Mouse (Mus musculus) right cerebral cortex, postnatal 4 days (tissue): Measurements from ENCODE around the gene Sema7a.

ENCODE experiments used
- DNase-seq: peaks from one replicate; pipeline ENCODE4 v3.0.0-alpha.2; 2022

The Sema7a gene

DNA sequence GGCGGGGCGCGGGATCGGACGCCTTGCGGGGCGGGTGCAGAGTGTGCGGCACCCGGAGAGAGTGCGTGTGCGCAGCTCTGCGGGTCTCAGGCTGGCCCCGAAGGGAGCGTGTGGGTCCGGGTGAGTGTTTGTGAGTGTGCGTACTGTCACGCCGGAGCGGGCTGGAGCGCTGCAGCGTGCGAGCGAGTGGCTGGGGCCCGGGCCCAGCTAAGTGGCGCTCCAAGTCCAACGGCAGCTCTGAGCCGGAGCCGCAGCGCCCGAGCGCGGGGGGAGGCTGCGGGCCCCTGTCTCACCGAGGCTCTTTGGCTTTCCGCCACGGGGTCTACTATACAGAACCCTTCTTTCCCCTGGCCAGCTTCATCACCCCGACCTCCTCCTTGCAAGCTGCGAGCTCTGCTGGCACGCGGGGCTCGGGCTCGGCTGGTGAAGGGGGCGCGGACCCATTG is 460 bp downstream of the Sema7a start:
- peak; percentile 68 for DNase-seq

DNA sequence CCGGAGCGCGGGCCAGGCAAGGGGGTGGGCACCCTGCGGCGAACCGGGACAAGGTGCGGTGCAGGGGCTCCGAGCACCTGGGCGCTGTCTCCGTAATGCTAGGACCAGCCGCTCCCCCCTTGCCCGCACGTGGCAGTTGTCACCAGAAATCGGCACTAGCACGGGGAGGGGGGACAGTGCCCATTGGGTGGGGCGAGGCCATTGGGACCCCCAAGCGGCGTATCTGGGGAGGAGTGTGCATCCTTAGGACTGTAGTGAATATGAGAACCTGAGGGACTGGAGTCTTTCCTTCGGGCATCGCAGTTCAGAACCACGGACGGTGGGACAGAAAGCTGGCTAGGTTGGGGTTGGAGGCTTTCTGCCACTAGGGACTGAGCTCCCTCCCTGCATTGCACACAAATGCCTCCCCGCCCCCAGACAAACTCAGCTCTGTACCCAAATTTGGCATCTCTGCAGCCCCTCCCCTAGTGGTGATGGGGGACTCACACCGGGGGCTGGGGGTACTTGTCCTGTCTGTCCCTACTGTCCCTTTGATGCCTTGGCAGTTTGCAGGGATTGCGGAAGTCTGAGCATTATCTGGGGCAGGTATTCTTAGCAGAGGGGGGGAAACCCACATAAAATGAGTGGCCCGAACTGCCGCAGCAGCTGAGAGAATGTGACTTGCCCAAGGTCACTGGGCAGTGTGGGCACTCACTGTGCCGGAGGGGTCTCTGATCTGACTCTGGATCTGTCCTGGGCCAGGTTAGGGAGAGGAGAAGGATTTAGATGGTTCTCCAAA is 1.1 kb downstream of the Sema7a start:
- DNase-seq: peak; percentile 38

DNA sequence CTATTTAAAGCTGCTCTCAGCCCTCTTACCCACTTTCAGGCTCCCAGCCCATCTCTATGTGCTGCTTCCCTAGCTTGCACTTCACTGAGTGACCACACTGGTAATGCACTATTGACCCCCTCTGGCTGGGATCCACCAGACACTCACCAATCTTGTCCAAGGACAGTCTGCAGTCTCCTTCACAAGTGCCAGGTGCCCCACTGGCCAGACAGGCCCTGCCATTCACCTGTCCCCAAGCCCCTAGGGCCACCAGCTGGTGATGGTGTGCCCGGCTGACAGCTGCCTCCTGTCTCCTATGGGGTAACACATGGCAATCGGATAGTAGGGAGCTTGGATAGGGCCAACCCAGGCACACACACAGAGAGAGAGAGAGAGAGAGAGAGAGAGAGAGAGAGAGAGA is 2.1 kb downstream of the Sema7a start:
- DNase-seq: no peak

DNA sequence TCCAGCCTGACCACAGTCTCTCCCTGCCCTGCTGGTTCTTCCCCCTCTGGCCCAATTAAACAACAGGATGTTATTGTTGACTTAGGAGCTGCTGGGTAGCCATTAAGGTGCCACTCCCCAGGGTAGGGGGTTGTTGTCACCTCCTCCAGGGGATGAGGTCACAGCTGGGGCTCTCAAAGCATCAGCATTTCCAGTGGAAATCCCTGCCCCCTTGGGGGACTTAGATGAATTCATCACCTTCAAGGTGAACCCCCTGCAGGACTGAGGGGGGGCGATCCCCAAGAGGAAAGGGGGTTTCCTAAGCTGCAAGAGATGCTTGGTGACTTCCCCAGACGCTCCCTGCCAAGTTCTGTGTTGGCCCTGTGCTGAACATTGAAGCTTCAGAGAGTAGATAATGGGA is 3.2 kb downstream of the Sema7a start:
- DNase-seq: no peak

DNA sequence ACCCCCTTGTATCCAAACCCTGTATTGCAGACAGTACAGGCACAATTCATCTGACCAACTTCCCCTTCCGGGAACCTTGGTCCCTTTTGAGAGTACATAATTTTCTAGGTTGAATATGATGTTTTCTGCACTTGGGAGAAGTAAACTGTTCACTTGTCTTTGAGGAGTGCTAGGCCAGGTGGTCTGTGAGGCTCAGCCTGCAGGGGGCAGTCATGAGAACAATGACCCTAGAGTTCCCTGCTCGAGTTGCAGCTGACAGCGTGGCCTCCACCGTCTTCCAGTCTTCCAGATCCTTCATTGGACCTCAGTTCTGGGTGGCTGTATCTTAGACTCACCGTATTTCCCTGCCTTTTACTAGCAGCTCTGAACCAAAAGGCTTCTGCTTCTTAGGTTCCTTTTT is 4.7 kb downstream of the Sema7a start:
- DNase-seq: peak; percentile 68

DNA sequence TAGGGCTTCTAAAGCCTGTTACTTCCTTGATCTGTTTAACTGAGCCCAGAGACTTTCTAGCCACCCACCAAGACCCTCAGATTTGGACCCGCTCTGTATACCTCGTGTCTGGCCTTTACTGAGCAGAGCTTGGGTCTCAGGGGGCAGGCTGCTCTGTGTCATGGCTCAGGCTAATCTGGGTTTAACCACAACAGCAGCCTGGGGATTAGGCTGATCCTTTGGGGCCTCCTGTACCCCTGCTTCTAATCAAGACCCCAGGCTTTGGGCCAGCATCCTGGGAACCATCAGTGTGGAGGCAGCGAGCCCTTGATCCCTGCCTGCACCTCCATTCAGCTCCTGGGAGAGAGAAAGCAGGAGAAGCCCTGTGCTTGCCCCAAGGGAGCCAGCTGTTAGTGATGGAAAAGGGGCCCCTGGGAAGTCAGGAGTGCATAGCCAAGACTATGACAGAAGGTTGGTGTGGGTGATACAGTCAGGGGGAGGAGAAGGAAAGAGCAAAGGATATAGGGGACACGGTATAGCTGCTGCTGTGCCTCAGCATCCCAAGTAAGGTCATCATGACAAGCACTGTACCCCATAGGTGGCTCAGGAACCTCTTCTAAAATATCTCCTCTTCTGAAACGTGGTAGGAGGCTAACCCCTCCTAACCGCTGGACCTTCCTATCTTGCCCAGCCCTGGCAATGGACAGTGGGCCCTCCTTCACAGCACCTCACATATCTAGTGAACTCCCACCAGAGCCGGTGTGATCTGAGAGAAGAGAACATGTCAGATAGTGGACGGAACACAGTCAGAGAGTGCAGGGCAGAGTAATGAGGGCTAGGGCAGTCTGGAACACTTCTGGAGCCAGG is 6.1 kb downstream of the Sema7a start:
- no peak for DNase-seq

DNA sequence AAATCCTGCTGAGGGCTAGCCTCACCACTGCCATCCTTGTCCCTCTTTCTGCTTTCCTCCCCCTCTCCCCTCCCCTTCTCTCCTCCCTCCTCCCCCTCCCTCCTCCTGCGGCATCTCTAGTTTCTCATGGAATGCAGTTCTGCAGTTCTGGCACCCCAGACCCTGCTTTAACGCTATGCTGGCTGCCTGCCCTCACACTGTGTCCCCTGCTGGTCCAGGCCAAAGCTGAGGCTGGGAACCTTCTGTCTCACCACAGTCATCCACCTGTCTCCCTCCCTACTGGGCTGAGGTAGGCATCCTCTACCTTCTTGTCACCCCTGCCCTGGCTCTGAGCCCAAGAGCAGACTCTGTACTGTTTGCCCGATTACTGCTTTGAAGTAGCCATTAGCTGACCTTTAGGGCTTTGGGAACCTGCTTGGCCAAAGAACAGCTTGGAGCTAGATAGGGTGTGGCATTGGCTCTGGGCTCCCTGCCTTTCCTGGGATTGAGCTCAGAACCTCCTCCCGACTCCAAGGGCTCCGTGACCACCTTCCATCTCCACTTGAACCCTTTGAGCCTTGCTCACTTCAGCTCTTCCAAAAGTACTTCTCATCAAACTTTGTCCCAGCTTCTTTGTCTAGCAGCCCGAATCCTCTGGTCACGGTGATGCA is 7.6 kb downstream of the Sema7a start:
- DNase-seq: no peak

DNA sequence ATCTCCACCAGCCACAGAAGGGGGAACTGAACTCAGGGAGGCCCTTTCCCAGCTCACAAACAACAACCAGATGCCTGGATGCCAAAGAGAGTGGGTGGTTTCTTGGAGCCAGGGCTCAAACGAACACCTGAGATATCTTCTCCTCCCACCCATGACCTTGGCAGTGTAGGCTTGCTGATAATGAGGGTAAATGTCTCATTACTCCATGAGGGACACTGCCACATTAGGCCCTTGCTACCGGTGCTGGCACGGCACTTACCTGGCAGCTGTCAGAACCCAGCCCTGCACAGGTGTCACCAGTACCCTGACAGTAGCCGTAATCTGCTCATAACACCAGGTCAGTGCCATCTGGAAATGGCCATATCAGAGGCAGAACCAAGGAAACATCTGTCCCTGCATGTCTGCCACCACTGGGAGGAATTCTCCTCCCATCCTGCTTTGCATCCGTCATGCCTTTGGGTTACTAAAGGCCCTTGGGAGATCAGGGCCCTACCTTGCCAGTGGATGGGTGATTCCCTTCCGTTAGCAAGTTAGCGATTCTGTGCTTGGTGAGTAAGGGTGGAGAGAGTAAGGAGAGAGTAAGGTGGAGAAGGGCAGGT is 8.5 kb downstream of the Sema7a start:
- no peak for DNase-seq

DNA sequence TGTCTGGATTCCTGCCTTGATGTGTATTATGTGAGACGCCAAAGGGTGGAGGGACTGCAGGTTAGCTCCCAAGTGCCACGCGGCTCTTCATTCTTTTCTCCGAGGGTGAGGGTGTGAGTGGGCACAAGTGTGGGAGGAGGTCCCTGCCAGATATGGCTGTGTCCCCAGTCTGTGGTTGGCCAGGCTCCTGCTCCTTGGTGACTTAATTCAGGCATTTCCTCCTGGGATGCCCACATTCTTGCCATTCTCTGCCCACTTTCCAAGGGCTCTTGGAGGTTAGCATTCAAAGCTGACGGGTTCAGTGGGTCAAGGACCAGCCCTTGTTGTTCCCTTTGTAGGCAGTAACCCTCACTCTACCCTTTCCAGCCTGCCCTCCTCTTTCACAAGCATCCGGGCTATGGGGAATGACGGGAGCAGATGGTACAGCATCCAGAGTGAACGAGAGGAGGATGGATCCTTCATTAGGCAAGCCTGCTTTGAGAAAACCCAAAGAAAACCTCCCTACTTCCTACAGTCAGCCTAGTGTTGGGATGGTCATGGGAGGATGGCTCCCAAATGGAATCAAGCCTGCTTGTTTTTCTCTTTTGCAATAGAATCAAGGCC is 9.3 kb downstream of the Sema7a start:
- DNase-seq: no peak

DNA sequence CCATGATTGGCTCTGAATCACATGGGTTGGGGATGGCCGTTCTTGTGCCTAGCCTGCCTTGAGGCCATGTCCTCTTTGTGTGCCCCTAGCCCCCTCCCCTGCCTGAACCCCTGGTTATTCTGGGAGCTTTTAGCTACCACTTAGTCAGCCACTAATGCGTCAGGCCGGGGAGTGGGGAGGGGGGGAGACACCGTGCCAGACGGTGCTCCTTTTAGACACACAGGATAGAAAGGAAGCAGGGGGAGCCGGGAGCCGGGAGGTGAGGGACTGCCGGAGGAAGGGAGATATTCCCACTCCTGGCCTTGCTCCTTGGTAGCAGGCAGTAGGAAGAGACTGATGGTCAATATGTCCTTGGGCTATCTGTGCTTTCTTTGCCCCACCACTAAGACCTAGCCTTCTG is 10.0 kb downstream of the Sema7a start:
- DNase-seq: no peak

DNA sequence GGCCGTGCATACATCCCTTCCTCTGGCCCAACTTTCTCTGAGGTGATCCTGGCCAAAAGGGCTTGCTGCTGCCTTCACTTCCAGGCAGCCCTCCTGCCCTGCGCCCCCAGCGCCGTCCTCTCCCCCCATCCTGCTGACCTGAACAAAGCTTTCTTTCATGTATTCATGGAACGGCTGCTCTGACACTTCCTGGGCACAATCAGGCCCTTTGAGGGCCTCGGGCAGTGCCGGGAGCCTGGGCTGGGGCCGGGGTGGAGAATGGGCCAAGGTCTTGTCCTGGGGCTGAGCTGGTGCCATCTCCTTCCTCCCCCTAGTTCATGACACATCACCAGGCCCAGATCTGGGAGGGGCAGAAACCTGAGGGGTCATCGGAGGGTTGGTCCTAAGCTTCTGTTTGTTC is 10.6 kb downstream of the Sema7a start:
- DNase-seq: no peak

DNA sequence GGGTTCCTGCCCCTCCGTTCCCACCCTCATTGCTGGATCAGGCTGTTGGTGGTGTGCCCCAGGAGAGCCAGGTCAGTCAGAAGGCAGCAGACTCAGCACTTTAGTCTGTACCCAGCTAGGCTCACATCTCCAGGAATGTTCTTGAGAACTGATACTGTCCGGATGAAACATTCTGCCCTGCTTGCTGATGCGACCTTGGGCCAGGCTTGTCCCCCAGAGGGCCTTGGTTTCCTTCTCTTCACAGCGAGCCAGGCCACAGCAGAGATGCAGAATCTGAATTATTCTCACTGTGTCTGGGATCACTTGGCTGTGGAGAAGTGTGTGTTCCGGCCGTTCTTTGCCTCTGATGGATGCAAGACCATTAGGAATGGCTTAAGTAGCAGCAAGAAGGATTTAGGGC is 12.1 kb downstream of the Sema7a start:
- DNase-seq: no peak

DNA sequence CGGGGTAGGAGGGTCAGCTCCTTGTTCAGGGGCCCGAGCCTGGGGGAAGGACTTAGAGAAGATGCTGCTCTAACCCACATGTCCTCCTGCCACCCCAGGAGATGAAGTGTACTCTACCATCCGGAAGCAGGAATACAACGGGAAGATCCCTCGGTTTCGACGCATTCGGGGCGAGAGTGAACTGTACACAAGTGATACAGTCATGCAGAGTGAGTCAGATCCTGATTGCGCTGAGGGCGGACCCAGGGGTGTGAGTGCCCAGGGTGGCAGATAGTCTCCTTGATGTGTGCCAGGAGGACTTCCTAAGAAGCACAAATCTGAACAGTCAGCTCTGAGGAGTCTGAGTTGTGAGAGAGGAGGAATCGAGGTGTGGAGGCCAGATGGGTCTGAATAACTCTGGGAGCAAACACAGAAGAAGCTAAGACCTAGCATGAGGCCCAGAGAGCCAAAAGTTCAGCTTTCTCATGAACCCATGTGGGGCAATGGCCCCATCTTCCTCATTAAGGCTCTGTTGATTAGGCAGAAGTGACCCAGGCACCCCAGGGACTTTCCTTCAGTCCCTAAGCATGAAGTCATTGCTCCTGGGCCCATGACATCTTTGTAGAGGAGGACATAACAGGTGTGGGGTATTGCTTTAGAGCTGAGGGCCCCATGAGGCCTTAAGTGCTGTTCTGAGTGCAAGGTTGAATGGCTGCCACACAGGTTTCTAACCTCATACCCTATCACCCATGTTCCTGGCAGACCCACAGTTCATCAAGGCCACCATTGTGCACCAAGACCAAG is 15.2 kb downstream of the Sema7a start:
- no peak for DNase-seq

DNA sequence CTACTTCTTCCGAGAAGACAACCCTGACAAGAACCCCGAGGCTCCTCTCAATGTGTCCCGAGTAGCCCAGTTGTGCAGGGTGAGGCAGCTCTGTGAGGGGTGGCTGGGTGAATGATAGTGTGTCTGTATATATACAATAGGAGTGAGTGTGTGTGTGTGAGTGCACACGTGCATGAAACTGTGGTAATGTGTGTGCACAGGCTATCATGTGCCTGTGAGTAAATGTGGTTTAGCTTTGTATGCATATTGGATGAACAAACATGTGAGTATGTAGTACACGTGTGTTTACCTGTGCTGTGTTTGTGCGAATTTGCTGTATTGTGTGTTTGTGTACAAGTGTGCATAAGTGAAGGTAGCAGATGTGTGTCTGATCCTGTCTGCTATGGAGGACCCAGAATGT is 15.9 kb downstream of the Sema7a start:
- no peak for DNase-seq

DNA sequence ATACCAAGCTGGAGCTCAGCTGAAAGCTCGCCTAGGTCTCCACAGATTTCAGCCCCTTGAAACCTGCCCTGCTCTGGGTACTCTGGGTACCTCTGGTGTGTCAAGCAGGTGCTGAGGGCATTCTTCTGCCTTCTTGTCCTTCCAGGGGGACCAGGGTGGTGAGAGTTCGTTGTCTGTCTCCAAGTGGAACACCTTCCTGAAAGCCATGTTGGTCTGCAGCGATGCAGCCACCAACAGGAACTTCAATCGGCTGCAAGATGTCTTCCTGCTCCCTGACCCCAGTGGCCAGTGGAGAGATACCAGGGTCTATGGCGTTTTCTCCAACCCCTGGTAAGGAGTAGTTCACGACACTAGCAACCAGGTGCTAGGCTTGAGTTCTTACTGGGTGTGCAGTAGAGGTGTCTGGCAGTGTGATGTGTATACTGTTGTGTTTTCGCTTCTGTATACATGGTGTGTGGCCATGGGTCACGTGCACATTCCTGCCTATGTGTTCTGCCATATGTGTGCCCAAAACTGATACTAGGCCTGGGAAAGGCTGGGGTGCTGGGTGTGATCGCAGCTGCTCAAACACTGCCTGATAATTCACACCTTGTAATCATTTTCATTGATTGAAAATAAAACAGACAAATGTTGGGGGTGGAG is 16.4 kb downstream of the Sema7a start:
- DNase-seq: no peak

DNA sequence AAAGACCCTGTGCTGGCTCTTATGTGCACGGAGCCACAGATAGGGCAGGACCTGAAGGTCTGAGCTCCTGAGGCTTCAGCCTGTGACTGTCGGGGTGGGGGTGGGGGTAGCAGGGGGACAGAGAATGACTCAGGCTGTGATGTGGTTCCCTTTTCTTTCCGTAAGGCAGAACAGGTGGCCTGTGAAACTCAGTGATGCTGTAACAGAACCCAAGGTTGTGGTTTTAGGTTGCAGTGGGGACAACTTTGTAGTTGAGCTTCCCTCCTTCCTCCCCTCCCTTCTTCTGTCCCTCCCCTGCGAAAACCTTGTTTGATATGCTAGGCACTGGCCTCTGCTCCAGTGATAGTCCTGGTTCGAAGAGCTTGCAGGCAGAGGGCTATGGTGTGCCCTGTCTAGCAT is 16.9 kb downstream of the Sema7a start:
- DNase-seq: no peak

DNA sequence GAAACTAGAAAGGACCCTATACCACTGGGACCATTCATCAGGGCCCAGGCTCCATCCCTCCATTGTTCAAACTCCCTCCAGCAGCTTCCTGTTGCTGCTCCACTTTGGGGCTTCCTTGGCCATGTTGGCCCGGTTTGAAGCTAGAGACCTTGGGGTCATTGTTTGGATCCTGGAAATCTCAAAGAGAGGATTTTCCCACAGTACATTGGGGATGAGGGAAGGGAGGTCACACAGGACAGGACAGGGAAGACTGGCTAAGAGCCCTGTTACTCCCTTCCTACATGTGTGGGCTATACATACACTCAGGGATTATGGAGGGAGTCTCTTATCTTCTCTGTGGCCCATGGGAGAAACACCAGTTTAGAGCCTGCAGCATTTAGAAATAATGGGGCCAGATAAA is 18.7 kb downstream of the Sema7a start:
- no peak for DNase-seq

DNA sequence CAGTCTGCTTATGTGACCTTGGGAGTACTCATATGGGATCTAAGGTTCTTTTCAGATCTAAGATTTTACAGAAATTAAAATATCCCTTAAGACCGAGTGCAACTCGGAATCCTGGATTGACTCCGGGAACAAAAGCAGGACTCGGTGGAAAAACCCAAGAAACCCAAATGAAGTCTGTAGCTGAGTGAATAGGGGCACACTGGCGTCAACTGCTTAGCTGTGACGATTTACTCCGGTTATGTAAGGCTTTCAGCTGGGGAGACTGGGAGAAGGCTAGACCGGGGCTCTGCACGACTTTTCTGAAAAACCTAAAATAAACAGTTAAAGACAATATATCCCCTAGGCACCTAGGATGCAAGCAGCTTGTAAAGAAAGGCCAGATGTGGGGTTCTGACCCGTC is 19.5 kb downstream of the Sema7a start:
- DNase-seq: no peak

DNA sequence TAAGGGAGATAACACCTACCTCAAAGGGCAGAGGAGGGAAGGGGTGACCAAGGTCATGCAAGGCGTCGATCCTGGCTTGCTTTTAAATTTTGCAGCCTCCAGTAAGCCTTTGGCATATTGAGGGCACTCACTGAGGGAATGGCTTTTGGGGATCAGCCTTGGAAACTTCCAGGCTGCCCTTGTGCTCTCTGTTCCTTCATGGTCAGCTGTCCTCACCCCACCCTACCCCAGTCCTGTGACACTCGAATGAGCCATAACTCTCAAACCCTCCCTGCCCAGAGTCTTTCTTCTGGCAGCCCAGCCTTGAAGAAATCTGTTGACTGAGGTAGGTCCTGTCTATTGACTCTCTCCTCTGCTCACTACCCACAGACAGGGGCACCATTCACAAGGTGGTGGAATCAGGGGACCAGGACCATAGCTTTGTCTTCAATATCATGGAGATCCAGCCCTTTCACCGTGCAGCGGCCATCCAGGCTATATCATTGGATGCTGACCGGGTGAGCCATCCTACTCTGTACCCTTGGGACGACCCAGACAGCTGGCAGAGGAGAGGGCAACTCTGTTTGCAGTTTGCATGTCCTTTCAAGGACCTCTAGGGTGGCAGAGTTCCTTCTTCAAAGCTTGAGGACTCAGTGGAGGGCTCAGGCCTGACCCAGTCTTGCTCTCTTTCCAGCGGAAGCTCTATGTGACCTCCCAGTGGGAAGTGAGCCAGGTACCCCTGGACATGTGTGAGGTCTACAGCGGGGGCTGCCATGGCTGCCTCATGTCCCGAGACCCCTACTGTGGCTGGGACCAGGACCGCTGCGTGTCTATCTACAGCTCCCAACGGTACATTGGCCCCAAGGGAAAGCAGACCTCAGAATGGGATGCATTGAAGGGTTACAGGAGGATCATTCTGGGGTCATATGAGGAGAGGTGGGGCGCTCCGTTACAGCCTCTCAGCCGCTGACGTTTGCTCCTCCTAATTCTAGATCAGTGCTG is 20.3 kb downstream of the Sema7a start:
- DNase-seq: no peak

DNA sequence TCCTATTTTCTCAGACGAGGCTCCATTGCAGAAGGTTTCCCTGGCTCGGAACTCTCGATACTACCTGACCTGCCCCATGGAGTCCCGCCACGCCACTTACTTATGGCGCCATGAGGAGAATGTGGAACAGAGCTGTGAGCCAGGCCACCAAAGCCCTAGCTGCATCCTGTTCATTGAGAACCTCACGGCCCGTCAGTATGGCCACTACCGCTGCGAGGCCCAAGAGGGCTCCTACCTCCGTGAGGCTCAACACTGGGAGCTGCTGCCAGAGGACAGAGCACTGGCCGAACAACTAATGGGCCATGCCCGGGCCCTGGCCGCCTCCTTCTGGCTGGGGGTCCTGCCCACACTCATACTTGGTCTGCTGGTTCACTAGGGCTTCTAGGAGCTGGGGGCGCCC is 21.3 kb downstream of the Sema7a start:
- DNase-seq: no peak
